Mouse (Mus musculus) neural tube, embryonic 15.5 days (tissue): ENCODE results near the gene Hkdc1. TPM values are rescaled to one million over a fixed set of nuclear protein-coding genes. Genes with fewer than 3 reads are reported as not detected.

Experiments
- ATAC-seq: fragments of 200-750 bp; cut with Nextera tagmentation; 2 replicates; pipeline ENCODE4 v1.8.0; 2017; ENCODE audit warnings: mild to moderate bottlenecking, moderate TSS enrichment, moderate library complexity; ENCODE audit not compliant: low FRiP score
- H3K27ac ChIP-seq: fragments of 300-500 bp; sonication (generic); replicated peaks from 2 replicates; pipeline ENCODE4 v1.5.1; 2015; ENCODE audit warnings: mild to moderate bottlenecking, inconsistent platforms
- H3K27me3 ChIP-seq: fragments of 300-500 bp; sonication (generic); replicated peaks from 2 replicates; pipeline ENCODE4 v1.6.1; 2015; ENCODE audit warnings: inconsistent platforms
- H3K36me3 ChIP-seq: fragments of 300-500 bp; sonication (generic); 2 replicates; pipeline ENCODE4 v1.6.1; 2015; ENCODE audit warnings: inconsistent platforms
- H3K4me1 ChIP-seq: fragments of 300-500 bp; sonication (generic); 2 replicates; pipeline ENCODE4 v1.6.1; 2015; ENCODE audit warnings: inconsistent platforms
- H3K4me2 ChIP-seq: fragments of 300-500 bp; sonication (generic); 2 replicates; pipeline ENCODE4 v1.6.1; 2015; ENCODE audit warnings: inconsistent platforms, mild to moderate bottlenecking, moderate library complexity
- H3K4me3 ChIP-seq: fragments of 300-500 bp; sonication (generic); replicated peaks from 2 replicates; pipeline ENCODE4 v1.5.1; 2015; ENCODE audit warnings: mild to moderate bottlenecking, inconsistent platforms
- H3K9ac ChIP-seq: fragments of 300-500 bp; sonication (generic); replicated peaks from 2 replicates; pipeline ENCODE4 v1.6.1; 2015; ENCODE audit warnings: mild to moderate bottlenecking, inconsistent platforms
- H3K9me3 ChIP-seq: fragments of 300-500 bp; sonication (generic); replicated peaks from 2 replicates; pipeline ENCODE4 v1.6.1; 2016; ENCODE audit warnings: inconsistent platforms
- WGBS: fragments of 180-500 bp; shearing (Covaris S2); methylation state at CpG from one replicate; pipeline ENCODE4 v1.1.7; 2015; ENCODE audit warnings: mixed read lengths; 5-methylcytosine and 5-hydroxymethylcytosine counted together
- polyA plus RNA-seq: library from polyadenylated mRNA; unstranded; fragments of >200 nt; fragmentation: Nextera tagmentation; extraction: Ambion mirVana; gene quantifications from 2 replicates; pipeline ENCODE4 v1.2.1, GENCODE M21; 2015

Hkdc1 gene
- polyA plus RNA-seq, 1 experiment from 2014 or later: 0.60 TPM

DNA sequence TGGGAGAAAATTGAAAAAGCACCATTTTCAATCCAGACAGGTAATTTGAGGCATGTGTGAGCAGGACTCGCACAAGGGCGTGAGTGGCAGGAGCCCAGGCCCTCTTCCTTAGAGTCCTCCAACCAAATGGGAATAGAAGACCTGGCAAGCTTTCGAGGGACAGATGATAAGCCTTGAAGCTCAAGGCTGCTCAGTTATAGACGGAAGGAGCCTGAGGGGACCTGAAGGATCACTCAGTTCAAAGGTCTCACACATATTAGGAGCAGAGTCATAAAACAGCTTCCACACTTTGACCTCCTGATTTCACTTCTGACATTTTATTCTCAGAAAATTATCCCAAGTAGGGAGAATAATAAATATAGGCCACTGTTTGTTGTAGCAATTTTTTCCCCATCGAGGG, 2.9 kb downstream of the Hkdc1 start:
- 88% methylated on average over 5 of the region's 5 CpGs for WGBS
- H3K27ac ChIP-seq: no peak overlapping the region

DNA sequence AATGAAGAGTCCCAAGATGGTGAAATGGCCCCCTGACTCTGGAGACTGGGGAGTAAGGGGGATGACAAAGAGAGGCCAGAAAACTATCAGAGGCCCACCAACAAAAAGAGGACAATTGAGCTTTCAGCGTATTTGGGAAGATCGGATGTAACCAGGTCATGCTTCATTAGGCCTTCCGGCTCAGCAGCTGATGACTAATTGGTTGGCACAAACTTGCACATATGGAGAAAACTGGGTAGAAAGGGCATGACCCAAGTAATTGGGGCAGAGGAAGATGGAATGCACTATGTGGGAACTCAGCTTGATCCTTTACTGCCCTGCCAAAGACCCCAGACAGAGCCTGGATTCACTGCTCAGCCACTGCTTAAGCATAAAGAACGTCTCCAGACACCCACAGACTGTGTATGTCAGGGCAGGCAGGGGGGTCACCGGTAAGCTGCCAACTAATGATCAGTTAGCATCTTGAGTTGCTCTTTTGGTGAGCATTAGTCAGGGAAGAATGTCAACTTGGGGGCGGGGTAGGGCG, 3.4 kb downstream of the Hkdc1 start:
- H3K4me2 ChIP-seq: no peak overlapping the region
- ATAC-seq: no peak
- WGBS: 44% methylated on average over 7 of the region's 7 CpGs
- H3K4me1 ChIP-seq: no peaks in the 10 kb centered on the region
- H3K4me3 ChIP-seq: no peak overlapping the region
- no peaks in the 10 kb centered on the region for H3K27me3 ChIP-seq
- no peak overlapping the region for H3K9ac ChIP-seq
- no peaks in the 10 kb centered on the region for H3K9me3 ChIP-seq
- H3K36me3 ChIP-seq: no peaks in the 10 kb centered on the region
- H3K27ac ChIP-seq: no peak overlapping the region

More for the DNA sequence above, 2.9 kb downstream of the Hkdc1 start:
- no peak for ATAC-seq
- no peak overlapping the region for H3K4me3 ChIP-seq
- H3K4me2 ChIP-seq: no peak overlapping the region
- no peaks in the 10 kb centered on the region for H3K9me3 ChIP-seq
- H3K27me3 ChIP-seq: no peaks in the 10 kb centered on the region
- no peak overlapping the region for H3K9ac ChIP-seq
- H3K36me3 ChIP-seq: no peaks in the 10 kb centered on the region
- no peaks in the 10 kb centered on the region for H3K4me1 ChIP-seq

DNA sequence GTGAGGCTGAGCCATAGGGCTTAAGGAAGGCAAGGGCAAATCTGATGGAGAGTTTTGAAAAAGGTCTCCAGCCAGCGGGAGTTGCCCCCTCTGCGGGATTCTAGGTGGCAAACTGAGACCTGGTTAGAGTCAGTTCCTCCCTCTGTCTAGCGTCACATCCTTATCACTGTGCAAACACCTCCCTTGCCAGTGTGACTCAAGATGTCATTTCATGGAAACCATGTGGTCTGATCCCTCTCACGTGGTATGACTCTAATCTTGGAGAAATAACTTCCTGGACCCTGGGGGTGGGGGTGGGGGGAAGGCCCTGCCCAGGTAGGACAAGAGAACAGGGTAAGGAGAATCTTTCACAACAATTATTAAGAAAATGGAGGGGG, 8.7 kb downstream of the Hkdc1 start:
- Histone ChIP-seq H3K27me3 (no peaks in the 10 kb centered on the region), H3K9me3 (no peaks in the 10 kb centered on the region), H3K4me2 (no peak overlapping the region), H3K4me3 (no peak overlapping the region), H3K9ac (no peak overlapping the region), H3K27ac (no peak overlapping the region), H3K36me3 (no peaks in the 10 kb centered on the region), H3K4me1 (no peaks in the 10 kb centered on the region)
- ATAC-seq: no peak
- 56% methylated on average over 4 of the region's 4 CpGs for WGBS

DNA sequence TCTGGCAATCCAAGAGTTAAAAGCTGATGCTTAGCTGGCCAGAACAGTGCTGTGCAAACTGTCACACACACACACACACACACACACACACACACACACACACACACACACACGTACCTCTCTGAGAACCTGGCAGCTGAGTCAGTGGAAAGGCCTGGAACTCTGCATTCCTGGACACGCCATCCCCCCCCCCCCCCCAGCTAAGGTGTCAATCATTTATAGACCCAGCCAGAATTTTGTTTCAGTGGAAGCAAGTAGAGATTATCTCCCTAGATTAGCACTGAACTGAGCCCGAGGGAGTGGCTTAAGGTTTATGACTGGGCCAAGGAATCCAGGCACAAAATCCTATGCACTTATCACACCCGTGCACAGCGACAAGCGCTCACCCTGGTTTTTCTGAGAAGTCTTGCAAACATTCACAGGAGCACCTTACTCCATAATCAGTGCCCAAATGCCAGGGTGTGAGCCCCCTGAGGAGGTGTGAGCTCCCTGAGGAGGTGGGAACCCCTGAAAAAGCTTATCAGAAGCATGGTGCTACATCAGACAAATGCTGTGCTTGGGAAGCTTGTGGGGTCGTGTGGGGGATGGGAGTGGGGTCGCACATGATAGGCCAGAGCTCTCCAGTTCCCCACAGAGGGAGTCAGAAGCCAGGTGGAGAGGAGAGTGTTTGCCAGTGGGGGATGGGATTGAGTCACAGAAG, 9.2 kb downstream of the Hkdc1 start:
- no peak overlapping the region for H3K4me3 ChIP-seq
- H3K9ac ChIP-seq: no peak overlapping the region
- no peak overlapping the region for H3K4me2 ChIP-seq
- no peaks in the 10 kb centered on the region for H3K36me3 ChIP-seq
- no peaks in the 10 kb centered on the region for H3K4me1 ChIP-seq
- no peaks in the 10 kb centered on the region for H3K27me3 ChIP-seq
- ATAC-seq: no peak
- no peak overlapping the region for H3K27ac ChIP-seq
- 50% methylated on average over 7 of the region's 8 CpGs for WGBS
- no peaks in the 10 kb centered on the region for H3K9me3 ChIP-seq

DNA sequence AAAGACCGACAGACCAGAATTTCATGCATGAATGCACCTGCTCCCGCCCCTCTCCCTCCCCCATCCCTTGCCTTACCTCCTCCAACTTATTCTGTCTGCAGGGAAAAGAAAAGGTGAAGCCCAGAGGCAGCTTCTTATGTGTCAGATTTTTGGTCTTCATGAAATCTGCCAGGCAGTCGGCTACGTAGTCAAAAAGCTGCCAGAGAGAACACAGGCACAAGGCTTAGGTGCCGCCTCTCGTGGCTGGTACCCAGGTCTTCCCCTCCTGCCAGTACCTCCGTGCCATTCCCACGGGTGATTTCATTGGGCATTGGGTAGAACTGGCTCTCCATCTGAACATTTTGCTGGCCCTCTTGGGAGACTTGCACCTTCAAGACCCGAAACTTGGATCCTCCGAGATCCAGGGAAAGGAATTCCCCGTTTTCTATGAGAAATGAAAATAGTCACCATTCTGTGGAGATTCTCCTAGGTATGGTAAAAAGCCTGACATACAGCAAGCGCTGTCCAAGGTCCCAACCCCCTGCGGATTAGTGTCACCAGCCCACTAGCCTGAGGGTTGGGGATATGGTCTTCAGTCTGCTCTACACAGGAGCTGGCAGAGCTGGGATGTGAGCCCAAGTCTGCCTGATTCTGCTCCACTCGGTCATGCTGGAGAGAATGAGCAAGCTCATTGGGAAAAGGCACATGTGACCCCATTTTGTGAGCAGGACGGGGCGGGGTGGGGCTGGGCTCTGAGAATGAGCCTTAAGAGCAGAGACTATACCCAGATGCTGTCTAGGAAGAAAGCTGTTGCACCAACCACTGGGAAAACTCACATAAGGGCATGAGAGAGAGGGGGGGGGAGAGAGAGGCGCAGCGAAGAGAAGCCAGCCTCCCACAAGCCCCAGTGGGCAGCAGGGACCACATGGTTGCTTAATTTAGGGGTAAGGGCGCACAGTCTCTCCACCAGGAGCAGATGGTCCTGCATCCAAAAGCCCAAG, 10.6 kb downstream of the Hkdc1 start:
- H3K27me3 ChIP-seq: 0 out of 2 replicates have a peak, but pooled peaks cover 4% of the 10 kb centered on the region

DNA sequence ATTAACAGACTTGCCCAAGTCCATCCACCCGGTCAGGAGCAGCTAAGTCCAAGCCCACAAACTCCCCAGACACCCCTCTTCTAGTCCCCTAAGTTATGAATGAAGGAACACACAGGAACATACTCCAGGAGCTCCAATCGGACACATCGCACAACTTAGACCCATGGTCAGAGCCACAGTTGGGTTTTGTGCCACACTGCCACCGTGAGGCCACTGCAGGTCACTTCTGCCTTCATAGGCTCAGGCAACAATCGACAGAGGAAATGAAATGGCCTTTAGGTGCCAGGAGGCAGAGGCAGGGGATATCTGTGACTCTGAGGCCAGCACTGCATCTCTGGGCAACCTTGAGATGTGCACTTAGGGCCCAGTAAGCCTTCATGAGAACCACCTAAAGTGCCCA, 11.3 kb downstream of the Hkdc1 start:
- no peak overlapping the region for H3K9ac ChIP-seq
- 15% methylated on average over 5 of the region's 5 CpGs for WGBS

More for the DNA sequence above, 10.6 kb downstream of the Hkdc1 start:
- no peak overlapping the region for H3K9ac ChIP-seq
- H3K9me3 ChIP-seq: no peaks in the 10 kb centered on the region
- no peak overlapping the region for H3K27ac ChIP-seq
- H3K36me3 ChIP-seq: no peaks in the 10 kb centered on the region
- no peaks in the 10 kb centered on the region for H3K4me1 ChIP-seq
- WGBS: 73% methylated on average over 19 of the region's 19 CpGs
- H3K4me2 ChIP-seq: no peak overlapping the region
- no peak for ATAC-seq
- no peak overlapping the region for H3K4me3 ChIP-seq

DNA sequence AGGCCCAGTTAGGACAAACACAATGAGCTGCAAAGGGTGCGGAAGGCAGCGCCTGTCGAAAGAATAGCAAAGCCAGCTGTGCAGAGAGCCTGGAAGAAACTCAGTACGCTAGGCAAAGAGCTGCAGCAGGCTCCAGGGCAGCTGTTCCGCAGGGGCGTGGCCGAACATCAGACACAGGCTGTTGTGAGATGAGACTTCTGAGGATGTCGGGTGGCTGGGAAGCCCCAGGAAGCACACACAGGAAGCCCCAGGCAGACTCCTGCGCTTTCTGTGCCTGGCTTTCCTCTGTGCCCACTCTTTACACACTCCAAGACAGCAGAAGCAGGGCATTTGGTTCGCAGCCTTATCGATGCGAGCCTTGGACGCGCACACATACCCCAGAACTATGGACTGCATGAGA, 17.4 kb downstream of the Hkdc1 start:
- Histone ChIP-seq H3K9me3 (no peaks in the 10 kb centered on the region), H3K36me3 (no peaks in the 10 kb centered on the region), H3K27ac (no peak overlapping the region), H3K4me2 (peak overlapping the region; percentile 29), H3K4me1 (no peaks in the 10 kb centered on the region), H3K4me3 (no peak overlapping the region), H3K9ac (no peak overlapping the region), H3K27me3 (0 out of 2 replicates have a peak, but pooled peaks cover 4% of the 10 kb centered on the region)
- WGBS: 52% methylated on average over 14 of the region's 14 CpGs
- ATAC-seq: no peak

More for the DNA sequence above, 11.3 kb downstream of the Hkdc1 start:
- Histone ChIP-seq H3K27ac (no peak overlapping the region), H3K4me1 (no peaks in the 10 kb centered on the region), H3K4me3 (no peak overlapping the region), H3K27me3 (0 out of 2 replicates have a peak, but pooled peaks cover 4% of the 10 kb centered on the region), H3K36me3 (no peaks in the 10 kb centered on the region), H3K9me3 (no peaks in the 10 kb centered on the region), H3K4me2 (no peak overlapping the region)
- peak; percentile 73; the same call in 1 of the 2 replicates for ATAC-seq

DNA sequence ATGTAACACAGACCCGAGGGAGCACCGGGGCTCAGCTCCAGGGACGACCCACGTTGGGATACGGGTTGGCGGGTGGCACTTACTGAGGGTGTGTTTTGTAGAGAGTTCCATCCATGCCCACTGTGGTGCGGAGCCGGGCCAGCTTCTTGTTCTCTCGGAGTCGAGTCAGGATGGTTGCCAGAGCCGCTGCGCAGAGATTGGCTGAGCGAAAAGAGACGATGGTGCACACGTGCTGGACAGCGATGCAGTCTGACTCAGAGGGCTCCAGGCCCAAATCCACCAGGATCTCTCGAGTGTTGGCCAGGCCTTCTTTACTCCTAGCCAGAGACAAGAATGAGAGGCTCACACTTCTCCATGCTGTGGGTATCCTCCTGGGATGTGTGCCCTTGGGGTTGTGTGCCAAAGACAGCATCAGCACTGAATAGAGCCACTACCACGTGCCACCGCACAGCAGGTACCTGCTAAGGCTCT, 20.6 kb downstream of the Hkdc1 start:
- Histone ChIP-seq H3K9me3 (no peaks in the 10 kb centered on the region), H3K27ac (no peak overlapping the region), H3K27me3 (no peaks in the 10 kb centered on the region), H3K36me3 (no peaks in the 10 kb centered on the region), H3K4me1 (no peaks in the 10 kb centered on the region), H3K9ac (no peak overlapping the region), H3K4me3 (no peak overlapping the region), H3K4me2 (no peak overlapping the region)
- ATAC-seq: no peak
- WGBS: 82% methylated on average over 19 of the region's 19 CpGs

DNA sequence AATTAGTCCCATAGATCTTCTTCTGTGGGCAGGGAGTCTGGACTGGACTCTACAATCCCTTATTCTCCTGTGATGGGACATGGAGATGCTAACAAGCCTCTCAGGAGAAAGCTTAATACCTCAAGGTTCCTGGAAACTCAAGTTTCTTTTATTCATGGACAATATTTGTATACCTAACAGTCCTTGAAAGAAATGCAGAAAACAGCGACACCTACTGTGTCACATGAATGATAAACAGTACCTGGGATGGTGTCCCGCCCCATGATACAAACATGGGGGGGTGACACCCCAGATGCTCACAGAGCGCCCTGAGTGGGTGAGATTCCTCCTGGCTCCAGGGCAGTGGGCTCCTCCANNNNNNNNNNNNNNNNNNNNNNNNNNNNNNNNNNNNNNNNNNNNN, 39.3 kb downstream of the Hkdc1 start:
- ATAC-seq: no peak
- H3K4me1 ChIP-seq: no peaks in the 10 kb centered on the region
- H3K4me2 ChIP-seq: no peak overlapping the region
- 93% methylated on average over 3 of the region's 3 CpGs for WGBS
- H3K27me3 ChIP-seq: no peaks in the 10 kb centered on the region
- no peaks in the 10 kb centered on the region for H3K9me3 ChIP-seq
- no peak overlapping the region for H3K4me3 ChIP-seq
- no peaks in the 10 kb centered on the region for H3K36me3 ChIP-seq
- no peak overlapping the region for H3K27ac ChIP-seq
- H3K9ac ChIP-seq: no peak overlapping the region

DNA sequence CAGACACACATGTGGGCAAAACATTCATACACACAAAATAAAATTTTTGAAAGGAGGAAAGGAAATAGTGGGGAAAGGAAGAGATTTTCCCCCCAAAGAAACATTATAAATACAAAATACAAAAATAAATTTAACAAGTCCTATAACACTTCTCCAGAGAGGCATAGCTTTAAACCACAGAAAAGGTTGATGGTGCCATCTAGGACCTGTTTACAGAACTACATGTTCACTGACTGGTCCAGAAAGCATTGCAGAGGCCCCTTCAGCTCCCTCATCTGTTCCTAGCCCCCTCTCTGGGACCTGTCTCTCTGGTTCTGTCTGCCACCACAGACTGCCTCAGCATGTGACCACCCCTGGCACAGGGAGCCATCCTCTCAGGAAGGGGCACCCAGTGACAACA, 41.4 kb downstream of the Hkdc1 start:
- Histone ChIP-seq H3K4me1 (no peaks in the 10 kb centered on the region), H3K36me3 (no peaks in the 10 kb centered on the region), H3K4me3 (no peak overlapping the region), H3K4me2 (no peak overlapping the region), H3K27me3 (no peaks in the 10 kb centered on the region), H3K27ac (no peak overlapping the region), H3K9ac (no peak overlapping the region), H3K9me3 (no peaks in the 10 kb centered on the region)
- ATAC-seq: no peak

DNA sequence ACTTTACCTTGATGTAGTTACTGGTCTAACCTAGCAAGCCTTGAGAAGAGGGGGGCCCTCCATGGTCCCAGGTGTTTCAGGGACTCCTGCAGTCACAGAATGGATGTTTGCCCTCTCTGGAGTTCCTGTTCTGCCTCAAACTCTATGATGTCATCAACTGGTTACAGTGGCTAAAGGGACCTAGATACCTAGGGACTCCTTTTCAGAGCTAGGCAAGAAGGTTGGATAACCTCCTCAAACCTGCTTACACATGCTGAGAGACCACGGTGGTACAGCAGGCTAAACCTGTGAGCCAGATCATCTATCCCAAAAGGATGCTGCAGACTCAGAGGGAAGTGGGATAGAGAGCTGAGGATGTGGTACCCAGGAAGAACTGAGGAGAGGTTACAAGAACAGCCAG, 42.5 kb downstream of the Hkdc1 start, which contains the start of gene Hk1:
Gene Hk1 (minus strand): TSS at position 101 of the 400 bp plus-strand sequence.
- Histone ChIP-seq H3K27ac (no peak within 1 kb of the TSS), H3K9ac (no peak within 1 kb of the TSS), H3K9me3 (no peaks in the 10 kb centered on the region), H3K4me3 (no peak within 1 kb of the TSS), H3K4me1 (no peaks in the 10 kb centered on the region), H3K4me2 (no peak within 1 kb of the TSS), H3K36me3 (no peaks in the 10 kb centered on the region), H3K27me3 (no peaks in the 10 kb centered on the region)
- ATAC-seq: no peak
- 92% methylated on average over 1 of the region's 1 CpGs for whole genome bisulfite sequencing
